Mouse (Mus musculus) adrenal gland, adult 8-10 months (tissue): ENCODE results near the gene Gm20388. TPM values are rescaled to one million over a fixed set of nuclear protein-coding genes. Genes with fewer than 3 reads are reported as not detected.

Experiments
- DNase-seq: peaks from one replicate; pipeline ENCODE4 v3.0.0; 2022
- total RNA-seq, 4 experiments: library from RNA; stranded (reverse); gene quantifications; 2 replicates each; pipeline ENCODE4 v1.2.4; 2022

The Gm20388 gene
- total RNA-seq, 4 experiments from 2014 or later, result 1.7 to 16.9 (median 5.8) TPM

GRCm38 (mm10) chr8:121111145-121111907, 1200.7 kb downstream of the Gm20388 start:
- DNase-seq, result no peak

- peak; percentile 91 for DNase-seq
Measured at GRCm38 (mm10) chr8:121113261-121113660, 1202.6 kb downstream of the Gm20388 start.

GRCm38 (mm10) chr8:121115136-121115535, 1204.5 kb downstream of the Gm20388 start:
- no peak for DNase-seq

- peak; percentile 87 for DNase-seq
Measured at GRCm38 (mm10) chr8:121115948-121116347, 1205.3 kb downstream of the Gm20388 start, which contains the start of gene Foxc2. Gene Foxc2, plus strand, starts transcription at chr8:121116171.

- no peak for DNase-seq
Measured at GRCm38 (mm10) chr8:121116591-121117185, 1206.0 kb downstream of the Gm20388 start.

- DNase-seq, result no peak
Measured at GRCm38 (mm10) chr8:121117186-121117651, 1206.6 kb downstream of the Gm20388 start.

- no peak for DNase-seq
Measured at GRCm38 (mm10) chr8:121117906-121118305, 1207.3 kb downstream of the Gm20388 start.

GRCm38 (mm10) chr8:121118634-121119420, 1208.2 kb downstream of the Gm20388 start:
- DNase-seq, result no peak

- DNase-seq, result no peak
Measured at GRCm38 (mm10) chr8:121119635-121120455, 1209.2 kb downstream of the Gm20388 start.

GRCm38 (mm10) chr8:121120456-121121419, 1210.1 kb downstream of the Gm20388 start:
- no peak for DNase-seq

- DNase-seq, result no peak
Measured at GRCm38 (mm10) chr8:121121704-121122103, 1211.1 kb downstream of the Gm20388 start.

GRCm38 (mm10) chr8:121122368-121122767, 1211.7 kb downstream of the Gm20388 start:
- DNase-seq, result no peak

- DNase-seq, result no peak
Measured at GRCm38 (mm10) chr8:121123113-121123512, 1212.5 kb downstream of the Gm20388 start.

GRCm38 (mm10) chr8:121124547-121125239, 1214.1 kb downstream of the Gm20388 start:
- no peak for DNase-seq

GRCm38 (mm10) chr8:121125311-121125876, 1214.8 kb downstream of the Gm20388 start:
- DNase-seq, result peak; percentile 71

GRCm38 (mm10) chr8:121126191-121126590, 1215.5 kb downstream of the Gm20388 start:
- DNase-seq, result no peak

- no peak for DNase-seq
Measured at GRCm38 (mm10) chr8:121126694-121127093, 1216.1 kb downstream of the Gm20388 start.

- DNase-seq, result no peak
Measured at GRCm38 (mm10) chr8:121127291-121127701, 1216.7 kb downstream of the Gm20388 start.

- DNase-seq, result no peak
Measured at GRCm38 (mm10) chr8:121127756-121128375, 1217.2 kb downstream of the Gm20388 start, which contains the start of gene Foxl1. Gene Foxl1, plus strand, starts transcription at chr8:121127940.
